Mouse (Mus musculus): Measurements from ENCODE around the gene Tut7. TPM values are rescaled to one million over a fixed set of nuclear protein-coding genes. Genes with fewer than 3 reads are reported as not detected.
A peak's percentile ranks its signal among the peaks of the same experiment; 100 is the strongest.
"Not testable (repeated sequence)": the region's sequence is repeated elsewhere in the genome, so short reads cannot be mapped to it uniquely, and the experiment has no call there.

Tut7 gene
- total and polyA plus RNA-seq, 2 experiments from 2014 or later: 27.9 to 35.5 TPM

DNA sequence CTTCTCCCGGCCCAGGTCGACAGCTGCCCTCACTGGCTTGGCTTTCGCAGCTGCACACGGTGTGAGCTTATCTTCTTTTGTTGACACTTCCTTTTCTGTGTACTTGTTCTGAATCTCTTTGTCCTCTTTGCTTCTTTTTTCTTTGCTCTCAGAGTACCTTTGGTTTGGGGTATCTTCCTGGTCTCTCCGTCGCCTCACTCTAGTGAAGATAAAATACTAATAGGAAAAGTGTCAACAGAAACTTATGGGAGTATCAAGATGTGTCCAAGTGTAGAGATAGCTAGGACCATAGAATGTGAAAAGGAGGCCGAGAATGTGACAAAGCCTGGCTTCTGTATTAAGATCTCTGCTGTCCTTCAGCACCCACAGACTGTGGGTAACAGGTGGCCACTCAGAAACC lies 40.8 kb downstream of the Tut7 start, which contains the start of gene Gm49354:
Gene Gm49354, minus strand, starts transcription at position 101 of the 400 bp plus-strand sequence.
- H3K9ac ChIP-seq (replicated peaks; ENCODE audit: low read length): no peak within 1 kb of the TSS
- H3K4me3 ChIP-seq (ENCODE audit: low read length): no peak within 1 kb of the TSS
- no peaks in the 10 kb centered on the region for H3K4me1 ChIP-seq (ENCODE audit: insufficient read depth, low read length)
- peaks cover 80% of the 10 kb centered on the region for H3K36me3 ChIP-seq (ENCODE audit: insufficient read depth, low read length)
- no peak for TF ChIP-seq CTCF (IDR thresholded peaks at IDR 0.05; ENCODE audit: low read depth)
- DNase-seq (ENCODE audit: low spot score) (no peak), ATAC-seq (no peak)
- 94% methylated on average over 7 of the region's 7 CpGs for WGBS
- no peak within 1 kb of the TSS for H3K27ac ChIP-seq
- no peaks in the 10 kb centered on the region for H3K27me3 ChIP-seq (ENCODE audit: insufficient read depth, low read length)
- no peak within 1 kb of the TSS for H3K4me2 ChIP-seq (ENCODE audit: low read depth, low read length)
- H3K9me3 ChIP-seq (ENCODE audit: low read length): no peaks in the 10 kb centered on the region

DNA sequence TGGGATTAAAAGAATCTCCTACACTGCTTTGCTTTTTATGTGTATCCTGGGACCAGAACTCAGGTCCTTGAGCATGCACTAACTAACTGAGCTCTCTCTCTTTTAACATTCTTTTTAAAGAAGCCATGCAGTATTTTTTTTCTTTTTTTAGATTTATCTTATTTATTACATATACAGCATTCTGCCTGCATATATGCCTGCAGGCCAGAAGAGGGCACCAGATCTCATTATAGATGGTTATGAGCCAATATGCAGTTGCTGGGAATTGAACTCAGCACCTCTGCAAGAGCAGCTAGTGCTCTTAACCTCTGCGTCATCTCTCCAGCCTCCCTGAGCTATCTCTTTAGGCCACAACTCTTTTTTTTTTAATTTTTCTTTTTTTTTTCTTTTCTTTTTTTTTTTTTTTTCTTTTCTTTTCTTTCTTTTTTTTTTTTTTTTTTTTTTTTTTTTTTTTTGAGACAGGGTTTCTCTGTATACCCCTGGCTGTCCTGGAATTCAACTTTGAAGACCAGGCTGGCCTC lies 43.1 kb downstream of the Tut7 start:
- peak; percentile 29; the same call in 1 of the 2 replicates for TF ChIP-seq CTCF (IDR thresholded peaks at IDR 0.05; ENCODE audit: low read depth)
- DNase-seq (ENCODE audit: low spot score); H3K9ac ChIP-seq (replicated peaks; ENCODE audit: low read length); H3K4me3 ChIP-seq (ENCODE audit: low read length); H3K9me3 ChIP-seq (ENCODE audit: low read length); H3K4me1 ChIP-seq (ENCODE audit: insufficient read depth, low read length); H3K27ac ChIP-seq; H3K27me3 ChIP-seq (ENCODE audit: insufficient read depth, low read length); ATAC-seq; H3K4me2 ChIP-seq (ENCODE audit: low read depth, low read length): not testable (repeated sequence)
- 92% methylated on average over 1 of the region's 1 CpGs for WGBS
- H3K36me3 ChIP-seq (ENCODE audit: insufficient read depth, low read length): peaks cover 75% of the 10 kb centered on the region

DNA sequence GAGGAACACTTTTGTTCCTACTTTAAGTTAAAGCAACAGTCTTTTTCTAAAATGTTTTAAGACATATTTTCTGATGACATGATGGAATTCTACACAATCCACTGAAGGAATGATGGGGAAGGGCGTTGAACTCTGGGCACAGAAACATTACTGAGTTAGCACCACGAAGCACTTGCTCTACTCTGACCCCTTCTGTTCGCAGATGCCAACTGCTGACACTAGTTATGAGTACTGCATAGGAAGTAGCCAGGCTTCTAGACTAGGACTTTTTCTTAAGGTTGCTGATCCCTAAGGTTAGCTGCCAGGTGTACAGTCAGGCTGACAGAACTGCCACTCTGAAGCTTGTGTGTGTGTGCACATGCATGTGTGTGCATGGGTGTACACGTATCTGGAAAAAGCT lies 43.7 kb downstream of the Tut7 start:
- peak; percentile 37; the same call in 1 of the 2 replicates for TF ChIP-seq CTCF (IDR thresholded peaks at IDR 0.05; ENCODE audit: low read depth)
- 83% methylated on average over 4 of the region's 4 CpGs for WGBS

DNA sequence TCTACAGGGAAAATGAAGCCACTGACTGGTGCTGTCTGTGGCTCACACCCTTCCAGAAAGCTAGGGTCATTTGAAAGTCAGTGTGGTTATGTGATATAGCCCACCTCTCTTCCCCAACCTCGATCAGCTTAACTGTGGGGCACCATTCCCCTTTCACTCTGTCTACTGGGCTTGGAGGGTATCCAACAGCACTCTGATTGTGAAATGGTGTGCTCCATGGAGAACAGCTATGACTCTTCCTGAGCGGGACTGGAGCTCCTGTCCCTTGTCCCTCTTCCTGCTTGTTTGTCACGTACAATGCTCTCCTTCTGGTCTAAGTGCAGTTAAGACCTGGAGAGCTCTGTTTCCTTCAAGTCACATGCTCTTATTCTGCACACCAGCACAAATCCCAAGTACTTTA lies 47.8 kb downstream of the Tut7 start:
- Histone ChIP-seq H3K36me3 (ENCODE audit: insufficient read depth, low read length) (peaks cover 35% of the 10 kb centered on the region), H3K4me3 (ENCODE audit: low read length) (no peak overlapping the region), H3K27ac (no peak overlapping the region), H3K9me3 (ENCODE audit: low read length) (no peaks in the 10 kb centered on the region), H3K9ac (replicated peaks; ENCODE audit: low read length) (no peak overlapping the region), H3K4me1 (ENCODE audit: insufficient read depth, low read length) (no peaks in the 10 kb centered on the region; the same call in 1 of the 2 replicates), H3K27me3 (ENCODE audit: insufficient read depth, low read length) (no peaks in the 10 kb centered on the region), H3K4me2 (ENCODE audit: low read depth, low read length) (no peak overlapping the region)
- TF ChIP-seq CTCF (IDR thresholded peaks at IDR 0.05; ENCODE audit: low read depth): no peak
- WGBS: 85% methylated on average over 3 of the region's 3 CpGs
- ATAC-seq (no peak), DNase-seq (ENCODE audit: low spot score) (no peak)

More for the DNA sequence above, 43.7 kb downstream of the Tut7 start:
- Histone ChIP-seq H3K4me3 (ENCODE audit: low read length) (no peak overlapping the region), H3K27me3 (ENCODE audit: insufficient read depth, low read length) (no peaks in the 10 kb centered on the region), H3K36me3 (ENCODE audit: insufficient read depth, low read length) (peaks cover 71% of the 10 kb centered on the region), H3K9ac (replicated peaks; ENCODE audit: low read length) (no peak overlapping the region), H3K4me2 (ENCODE audit: low read depth, low read length) (no peak overlapping the region), H3K9me3 (ENCODE audit: low read length) (no peaks in the 10 kb centered on the region), H3K27ac (no peak overlapping the region), H3K4me1 (ENCODE audit: insufficient read depth, low read length) (no peaks in the 10 kb centered on the region)
- DNase-seq (ENCODE audit: low spot score): peak; percentile 20
- ATAC-seq: no peak

DNA sequence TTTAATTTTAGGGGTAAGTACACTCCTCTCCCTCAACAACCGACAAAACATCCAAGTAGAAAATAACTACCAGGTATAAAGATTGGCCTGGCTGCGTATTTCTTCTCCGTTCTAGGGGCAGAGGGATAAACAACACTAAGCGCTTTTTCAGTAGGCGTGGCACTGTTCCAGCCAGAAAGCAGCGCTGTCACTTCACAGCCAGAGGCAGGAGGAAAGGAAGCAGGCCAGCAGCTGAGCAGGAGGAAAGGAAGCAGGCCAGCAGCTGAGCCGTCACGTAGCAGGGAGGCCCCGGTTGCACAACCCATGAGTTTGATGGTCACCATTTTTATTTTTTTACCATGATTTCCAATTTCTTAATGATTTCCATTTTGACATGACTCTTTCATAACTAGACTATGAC lies 51.7 kb downstream of the Tut7 start:
- H3K27ac ChIP-seq: peak overlapping the region; percentile 98
- WGBS: 40% methylated on average over 9 of the region's 9 CpGs

DNA sequence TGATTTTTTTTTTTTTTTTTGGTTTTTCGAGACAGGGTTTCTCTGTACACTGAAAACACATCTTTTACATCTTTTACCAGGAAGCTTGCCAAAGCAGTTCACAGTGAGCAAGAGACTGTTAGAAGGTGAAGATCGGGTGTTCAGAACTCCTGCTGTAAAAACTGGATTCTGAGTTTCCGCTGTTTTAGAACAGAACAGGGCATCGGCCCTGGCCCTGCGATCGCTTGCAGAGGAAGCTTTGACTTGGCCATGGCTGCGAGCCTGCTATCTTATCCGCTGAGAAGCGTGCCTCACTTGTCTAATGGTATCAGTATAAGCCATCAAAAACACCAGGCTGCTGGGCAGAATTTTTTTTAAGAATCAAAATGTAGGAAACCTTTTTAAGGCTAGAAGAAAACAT lies 52.1 kb downstream of the Tut7 start:
- no peaks in the 10 kb centered on the region for H3K9me3 ChIP-seq (ENCODE audit: low read length)
- peak overlapping the region; percentile 89; the same call in 1 of the 2 replicates for H3K9ac ChIP-seq (replicated peaks; ENCODE audit: low read length)
- ATAC-seq (no peak), DNase-seq (ENCODE audit: low spot score) (peak; percentile 20)
- H3K4me1 ChIP-seq (ENCODE audit: insufficient read depth, low read length): peaks cover 5% of the 10 kb centered on the region; the same call in 1 of the 2 replicates
- peak overlapping the region; percentile 89 for H3K4me3 ChIP-seq (ENCODE audit: low read length)
- peak overlapping the region; percentile 61 for H3K4me2 ChIP-seq (ENCODE audit: low read depth, low read length)
- TF ChIP-seq CTCF (IDR thresholded peaks at IDR 0.05; ENCODE audit: low read depth): no peak
- peaks cover 8% of the 10 kb centered on the region; the same call in 1 of the 2 replicates for H3K36me3 ChIP-seq (ENCODE audit: insufficient read depth, low read length)
- peak overlapping the region; percentile 98 for H3K27ac ChIP-seq
- 57% methylated on average over 9 of the region's 9 CpGs for WGBS
- no peaks in the 10 kb centered on the region for H3K27me3 ChIP-seq (ENCODE audit: insufficient read depth, low read length)

More for the DNA sequence above, 51.7 kb downstream of the Tut7 start:
- ATAC-seq (no peak), DNase-seq (ENCODE audit: low spot score) (peak; percentile 77)
- Histone ChIP-seq H3K36me3 (ENCODE audit: insufficient read depth, low read length) (peaks cover 11% of the 10 kb centered on the region; the same call in 1 of the 2 replicates), H3K4me3 (ENCODE audit: low read length) (no peak overlapping the region), H3K9me3 (ENCODE audit: low read length) (no peaks in the 10 kb centered on the region), H3K27me3 (ENCODE audit: insufficient read depth, low read length) (no peaks in the 10 kb centered on the region), H3K4me2 (ENCODE audit: low read depth, low read length) (peak overlapping the region; percentile 61; the same call in 1 of the 2 replicates), H3K9ac (replicated peaks; ENCODE audit: low read length) (no peak overlapping the region), H3K4me1 (ENCODE audit: insufficient read depth, low read length) (peaks cover 5% of the 10 kb centered on the region; the same call in 1 of the 2 replicates)
- no peak for TF ChIP-seq CTCF (IDR thresholded peaks at IDR 0.05; ENCODE audit: low read depth)

DNA sequence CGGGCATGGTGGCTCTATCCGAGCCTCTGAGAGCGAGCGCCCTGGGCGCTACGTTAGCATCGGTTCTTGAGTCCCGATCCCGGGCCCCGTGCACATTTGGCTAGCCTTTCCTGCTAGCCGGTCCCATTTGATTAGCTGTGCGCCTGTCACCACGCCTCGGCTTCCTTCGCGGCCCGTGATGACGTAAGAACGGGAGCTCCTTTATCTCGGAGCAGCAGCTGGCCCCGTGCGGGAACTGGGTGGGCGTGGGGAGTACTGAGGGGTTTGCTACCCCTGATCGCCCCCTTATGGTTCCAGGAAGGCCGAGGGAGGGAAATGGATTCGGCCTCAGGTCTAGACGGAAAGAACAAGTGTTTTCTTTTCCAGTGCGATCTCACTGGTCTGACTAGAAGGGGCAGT lies 52.8 kb downstream of the Tut7 start:
- WGBS: under 1% methylated on average over 28 of the region's 28 CpGs
- peak; percentile 93 for DNase-seq (ENCODE audit: low spot score)
- Histone ChIP-seq H3K9me3 (ENCODE audit: low read length) (no peaks in the 10 kb centered on the region), H3K4me1 (ENCODE audit: insufficient read depth, low read length) (peaks cover 5% of the 10 kb centered on the region; the same call in 1 of the 2 replicates), H3K27me3 (ENCODE audit: insufficient read depth, low read length) (no peaks in the 10 kb centered on the region), H3K36me3 (ENCODE audit: insufficient read depth, low read length) (peaks cover 1% of the 10 kb centered on the region; the same call in 1 of the 2 replicates), H3K4me2 (ENCODE audit: low read depth, low read length) (peak overlapping the region; percentile 61), H3K27ac (peak overlapping the region; percentile 98), H3K4me3 (ENCODE audit: low read length) (peak overlapping the region; percentile 89), H3K9ac (replicated peaks; ENCODE audit: low read length) (peak overlapping the region; percentile 89)
- peak; percentile 61 for TF ChIP-seq CTCF (IDR thresholded peaks at IDR 0.05; ENCODE audit: low read depth)
- peak; percentile 88 for ATAC-seq
